Mouse (Mus musculus) heart, postnatal 4 days (tissue): ENCODE measurements around the gene Cst8. TPM values are rescaled to one million over a fixed set of nuclear protein-coding genes. Genes with fewer than 3 reads are reported as not detected.
"Not testable (repeated sequence)": the region's sequence is repeated elsewhere in the genome, so short reads cannot be mapped to it uniquely, and the experiment has no call there.

ENCODE experiments used
- DNase-seq: peaks from one replicate; pipeline ENCODE4 v3.0.0; 2021
- total RNA-seq, 2 experiments: library from RNA; stranded (reverse); gene quantifications; 2 replicates each; pipeline ENCODE4 v1.2.3; 2021

Gene Cst8
- total RNA-seq = not detected

- no peak for DNase-seq
Observed at GRCm38 (mm10) chr2:148798485-148798884, at the start of gene Cst8. Cst8 (plus strand) TSS chr2:148798785.

- DNase-seq = no peak
Observed at GRCm38 (mm10) chr2:148750058-148750457, 48.5 kb upstream of the Cst8 start, which contains the start of gene Cstl1. Cstl1 (plus strand) TSS chr2:148750358.

GRCm38 (mm10) chr2:148751893-148752813 lies 46.4 kb upstream of the Cst8 start:
- DNase-seq = peak; percentile 75

GRCm38 (mm10) chr2:148754310-148754846 lies 44.2 kb upstream of the Cst8 start:
- no peak for DNase-seq

GRCm38 (mm10) chr2:148763648-148764388 lies 34.8 kb upstream of the Cst8 start:
- no peak for DNase-seq

GRCm38 (mm10) chr2:148771397-148771796 lies 27.2 kb upstream of the Cst8 start, which contains the start of gene Cst11:
Cst11 (minus strand) TSS chr2:148771497.
- DNase-seq = not testable (repeated sequence)

GRCm38 (mm10) chr2:148781709-148782108 lies 16.9 kb upstream of the Cst8 start, which contains the start of gene 8030411F24Rik:
8030411F24Rik (plus strand) TSS chr2:148782009.
- no peak for DNase-seq

- DNase-seq = no peak
Observed at GRCm38 (mm10) chr2:148789142-148789541, 9.4 kb upstream of the Cst8 start, which contains the start of gene Cst12. Cst12 (plus strand) TSS chr2:148789361.

GRCm38 (mm10) chr2:148801491-148801921 lies 2.9 kb downstream of the Cst8 start:
- DNase-seq = peak; percentile 6

- DNase-seq = no peak
Observed at GRCm38 (mm10) chr2:148806696-148807095, 8.1 kb downstream of the Cst8 start.

- no peak for DNase-seq
Observed at GRCm38 (mm10) chr2:148819909-148820308, 21.3 kb downstream of the Cst8 start, which contains the start of gene Cst13. Cst13 (plus strand) TSS chr2:148820081.

GRCm38 (mm10) chr2:148825986-148826385 lies 27.4 kb downstream of the Cst8 start:
- no peak for DNase-seq

GRCm38 (mm10) chr2:148834912-148835311 lies 36.3 kb downstream of the Cst8 start, which contains the start of gene Cst9:
Cst9 (plus strand) TSS chr2:148835147.
- no peak for DNase-seq

GRCm38 (mm10) chr2:148838075-148838777 lies 39.6 kb downstream of the Cst8 start:
- no peak for DNase-seq

- DNase-seq = no peak
Observed at GRCm38 (mm10) chr2:148839224-148839623, 40.6 kb downstream of the Cst8 start.

- peak; percentile 86 for DNase-seq
Observed at GRCm38 (mm10) chr2:148851116-148851906, 52.7 kb downstream of the Cst8 start.

Other genes with a start within 250 kb of the Cst8 start
- gene Nxt1, start 126.2 kb upstream of the Cst8 start, total RNA-seq = 10 to 100 TPM; 19.1 to 21.5 TPM
- 10 to 100 TPM; 19.9 to 21.3 TPM for gene Gzf1, start 117.8 kb upstream of the Cst8 start, total RNA-seq
- gene Napb, start 66.3 kb upstream of the Cst8 start, total RNA-seq = 1 to 10 TPM; 2.5 to 2.6 TPM
- not detected for gene Cstl1, start 48.4 kb upstream of the Cst8 start, total RNA-seq
- not detected for gene Cst11, start 27.3 kb upstream of the Cst8 start, total RNA-seq
- gene 8030411F24Rik, start 16.8 kb upstream of the Cst8 start, total RNA-seq = not detected
- 1 to 10 TPM; 1.4 to 1.7 TPM for gene Cst12, start 9.4 kb upstream of the Cst8 start, total RNA-seq
- not detected for gene Cst13, start 21.3 kb downstream of the Cst8 start, total RNA-seq
- gene Cst9, start 36.4 kb downstream of the Cst8 start, total RNA-seq = 1 to 10 TPM; 3.1 to 4.1 TPM
- under 1 TPM in 1 of 2 experiments, not detected in 1; 0.72 TPM for gene 9230104L09Rik, start 66.3 kb downstream of the Cst8 start, total RNA-seq
- 100 to 1,000 TPM; 527 to 580 TPM for gene Cst3, start 76.9 kb downstream of the Cst8 start, total RNA-seq
- not detected for gene Gm1330, start 204.5 kb downstream of the Cst8 start, total RNA-seq
- gene Gm10750, start 218.5 kb downstream of the Cst8 start, total RNA-seq = not detected